Mouse (Mus musculus): Measurements from ENCODE around the gene Cpeb4. TPM values are rescaled to one million over a fixed set of nuclear protein-coding genes. Genes with fewer than 3 reads are reported as not detected.

Cpeb4 gene
- polyA plus RNA-seq, 1 experiment from 2014 or later, result 10.2 TPM

DNA sequence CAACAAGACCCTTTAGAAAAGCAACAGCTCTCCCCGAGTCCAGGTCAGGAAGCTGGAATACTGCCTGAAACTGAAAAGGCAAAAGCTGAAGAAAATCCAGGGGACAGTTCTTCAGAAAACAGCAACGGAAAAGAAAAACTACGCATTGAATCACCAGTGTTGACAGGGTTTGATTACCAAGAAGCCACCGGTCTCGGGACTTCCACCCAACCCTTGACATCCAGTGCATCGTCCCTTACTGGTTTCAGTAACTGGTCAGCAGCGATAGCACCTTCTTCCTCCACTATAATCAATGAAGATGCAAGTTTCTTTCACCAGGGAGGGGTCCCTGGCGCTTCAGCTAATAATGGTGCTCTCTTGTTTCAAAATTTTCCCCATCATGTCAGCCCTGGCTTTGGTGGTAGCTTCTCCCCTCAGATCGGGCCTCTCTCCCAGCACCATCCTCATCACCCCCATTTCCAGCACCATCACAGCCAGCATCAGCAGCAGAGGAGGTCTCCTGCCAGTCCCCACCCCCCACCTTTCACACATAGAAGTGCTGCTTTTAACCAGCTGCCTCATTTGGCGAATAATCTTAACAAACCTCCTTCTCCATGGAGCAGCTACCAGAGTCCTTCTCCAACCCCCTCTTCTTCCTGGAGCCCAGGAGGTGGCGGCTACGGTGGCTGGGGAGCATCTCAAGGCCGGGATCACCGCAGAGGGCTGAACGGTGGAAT, 693 bp downstream of the Cpeb4 start:
- Histone ChIP-seq H3K4me1 (replicated peaks; ENCODE audit: control insufficient read depth, insufficient read depth, low read length) (0 out of 2 replicates have a peak, but pooled peaks cover 3% of the 10 kb centered on the region), H3K9me3 (ENCODE audit: control insufficient read depth, low read length) (no peaks in the 10 kb centered on the region), H3K27ac (ENCODE audit: low read depth, low read length) (no peak overlapping the region), H3K4me3 (ENCODE audit: low read depth, low read length) (peak overlapping the region; percentile 19), H3K36me3 (ENCODE audit: control insufficient read depth, insufficient read depth, low read length) (no peaks in the 10 kb centered on the region), H3K9ac (ENCODE audit: low read length) (peak overlapping the region; percentile 35), H3K27me3 (ENCODE audit: control insufficient read depth, insufficient read depth, low read length) (no peaks in the 10 kb centered on the region), H3K4me2 (ENCODE audit: low read depth, low read length, severe bottlenecking) (peak overlapping the region; percentile 43)
- no peak for DNase-seq (ENCODE audit: low spot score)
- ATAC-seq (replicated peaks; ENCODE audit: low FRiP score), result no peak
- 71% methylated on average over 15 of the region's 15 CpGs for WGBS

DNA sequence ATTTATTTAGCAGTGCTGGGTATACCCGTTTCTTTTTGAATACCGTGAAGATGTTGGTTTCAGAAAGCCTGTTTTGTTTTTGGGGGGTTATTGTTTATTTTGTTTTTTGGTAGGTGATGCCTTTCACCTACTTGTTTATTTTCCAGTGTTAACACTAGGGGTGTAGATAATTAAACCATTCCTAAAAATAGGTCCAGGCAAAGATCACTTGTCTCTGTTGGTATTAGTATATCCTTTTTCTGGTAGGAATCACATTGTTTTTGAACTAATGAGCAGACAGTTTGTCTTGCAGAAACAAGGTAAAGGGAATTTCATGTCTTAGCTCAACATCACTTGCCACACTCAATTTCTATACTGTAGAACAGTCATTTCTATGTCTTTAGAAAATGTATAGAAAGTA, 2.1 kb downstream of the Cpeb4 start:
- Histone ChIP-seq H3K27ac (ENCODE audit: low read depth, low read length) (no peak overlapping the region), H3K4me3 (ENCODE audit: low read depth, low read length) (peak overlapping the region; percentile 14; the same call in 1 of the 2 replicates), H3K36me3 (ENCODE audit: control insufficient read depth, insufficient read depth, low read length) (no peaks in the 10 kb centered on the region), H3K9ac (ENCODE audit: low read length) (no peak overlapping the region), H3K27me3 (ENCODE audit: control insufficient read depth, insufficient read depth, low read length) (no peaks in the 10 kb centered on the region), H3K9me3 (ENCODE audit: control insufficient read depth, low read length) (no peaks in the 10 kb centered on the region), H3K4me2 (ENCODE audit: low read depth, low read length, severe bottlenecking) (peak overlapping the region; percentile 27; the same call in 1 of the 2 replicates), H3K4me1 (replicated peaks; ENCODE audit: control insufficient read depth, insufficient read depth, low read length) (0 out of 2 replicates have a peak, but pooled peaks cover 3% of the 10 kb centered on the region)
- DNase-seq (ENCODE audit: low spot score) (no peak), ATAC-seq (replicated peaks; ENCODE audit: low FRiP score) (no peak)
- 75% methylated on average over 2 of the region's 2 CpGs for WGBS

GRCm38 (mm10) chr11:31883671-31884070, 11.7 kb downstream of the Cpeb4 start:
- no peaks in the 10 kb centered on the region for H3K36me3 ChIP-seq (ENCODE audit: control insufficient read depth, insufficient read depth, low read length)
- no peak overlapping the region for H3K4me2 ChIP-seq (ENCODE audit: low read depth, low read length, severe bottlenecking)
- ATAC-seq (replicated peaks; ENCODE audit: low FRiP score) (no peak), DNase-seq (ENCODE audit: low spot score) (no peak)
- H3K4me3 ChIP-seq (ENCODE audit: low read depth, low read length), result no peak overlapping the region
- H3K4me1 ChIP-seq (replicated peaks; ENCODE audit: control insufficient read depth, insufficient read depth, low read length), result no peaks in the 10 kb centered on the region
- 90% methylated on average over 1 of the region's 1 CpGs for WGBS
- no peaks in the 10 kb centered on the region for H3K27me3 ChIP-seq (ENCODE audit: control insufficient read depth, insufficient read depth, low read length)
- H3K9ac ChIP-seq (ENCODE audit: low read length), result no peak overlapping the region
- no peaks in the 10 kb centered on the region for H3K9me3 ChIP-seq (ENCODE audit: control insufficient read depth, low read length)
- no peak overlapping the region for H3K27ac ChIP-seq (ENCODE audit: low read depth, low read length)

DNA sequence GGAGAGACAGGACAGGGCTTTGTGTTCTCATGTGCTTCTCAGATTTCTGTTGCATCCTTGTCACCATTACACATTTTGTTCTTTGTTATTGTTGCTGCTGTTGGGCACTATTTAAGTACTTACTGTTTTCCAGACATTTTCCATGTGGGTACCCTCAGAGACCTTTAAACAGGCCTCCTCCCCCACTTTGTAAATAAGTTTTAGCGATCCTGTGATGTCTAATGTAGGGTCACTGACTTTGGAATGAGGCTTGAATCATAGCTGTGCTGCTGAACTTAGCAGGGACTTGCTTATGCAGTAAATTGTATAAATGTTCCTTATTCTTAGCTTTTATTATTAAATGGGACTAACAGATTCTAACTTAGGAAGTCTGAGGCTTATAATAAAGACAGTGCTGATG, 13.8 kb downstream of the Cpeb4 start:
- no peak for ATAC-seq (replicated peaks; ENCODE audit: low FRiP score)
- H3K4me1 ChIP-seq (replicated peaks; ENCODE audit: control insufficient read depth, insufficient read depth, low read length), result no peaks in the 10 kb centered on the region
- no peak overlapping the region for H3K27ac ChIP-seq (ENCODE audit: low read depth, low read length)
- H3K4me2 ChIP-seq (ENCODE audit: low read depth, low read length, severe bottlenecking), result no peak overlapping the region
- DNase-seq (ENCODE audit: low spot score), result no peak
- H3K4me3 ChIP-seq (ENCODE audit: low read depth, low read length), result no peak overlapping the region
- no peaks in the 10 kb centered on the region for H3K27me3 ChIP-seq (ENCODE audit: control insufficient read depth, insufficient read depth, low read length)
- no peaks in the 10 kb centered on the region for H3K36me3 ChIP-seq (ENCODE audit: control insufficient read depth, insufficient read depth, low read length)
- 79% methylated on average over 1 of the region's 1 CpGs for WGBS
- H3K9ac ChIP-seq (ENCODE audit: low read length), result no peak overlapping the region
- H3K9me3 ChIP-seq (ENCODE audit: control insufficient read depth, low read length), result no peaks in the 10 kb centered on the region

DNA sequence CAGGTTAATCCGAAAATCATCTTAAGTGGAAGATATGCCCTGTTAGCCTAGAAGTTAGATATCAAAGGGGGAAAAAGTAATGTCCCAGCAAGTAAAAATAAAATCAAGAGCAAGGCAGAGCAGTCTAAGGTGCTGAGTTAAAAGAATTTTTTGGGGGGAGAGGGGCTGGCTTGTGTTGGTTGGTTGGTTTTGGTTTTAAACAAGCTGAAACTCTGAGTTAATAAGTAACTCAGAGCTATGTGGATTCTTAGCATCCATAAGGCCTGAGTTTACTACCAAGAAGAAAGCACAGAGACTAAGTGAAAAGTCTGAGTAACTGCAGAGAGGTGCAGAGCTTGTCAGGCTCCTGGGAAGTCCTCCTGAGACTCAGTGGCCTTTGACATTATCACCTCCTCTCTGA, 16.2 kb downstream of the Cpeb4 start:
- DNase-seq (ENCODE audit: low spot score) (no peak), ATAC-seq (replicated peaks; ENCODE audit: low FRiP score) (no peak)
- Histone ChIP-seq H3K36me3 (ENCODE audit: control insufficient read depth, insufficient read depth, low read length) (no peaks in the 10 kb centered on the region), H3K4me2 (ENCODE audit: low read depth, low read length, severe bottlenecking) (no peak overlapping the region), H3K27ac (ENCODE audit: low read depth, low read length) (no peak overlapping the region), H3K9me3 (ENCODE audit: control insufficient read depth, low read length) (no peaks in the 10 kb centered on the region), H3K4me3 (ENCODE audit: low read depth, low read length) (no peak overlapping the region), H3K27me3 (ENCODE audit: control insufficient read depth, insufficient read depth, low read length) (no peaks in the 10 kb centered on the region), H3K4me1 (replicated peaks; ENCODE audit: control insufficient read depth, insufficient read depth, low read length) (no peaks in the 10 kb centered on the region), H3K9ac (ENCODE audit: low read length) (no peak overlapping the region)
- 94% methylated on average over 1 of the region's 1 CpGs for WGBS

GRCm38 (mm10) chr11:31892152-31892551, 20.1 kb downstream of the Cpeb4 start:
- no peak for ATAC-seq (replicated peaks; ENCODE audit: low FRiP score)
- no peaks in the 10 kb centered on the region for H3K4me1 ChIP-seq (replicated peaks; ENCODE audit: control insufficient read depth, insufficient read depth, low read length)
- H3K36me3 ChIP-seq (ENCODE audit: control insufficient read depth, insufficient read depth, low read length), result no peaks in the 10 kb centered on the region
- H3K27me3 ChIP-seq (ENCODE audit: control insufficient read depth, insufficient read depth, low read length), result no peaks in the 10 kb centered on the region
- no peaks in the 10 kb centered on the region for H3K9me3 ChIP-seq (ENCODE audit: control insufficient read depth, low read length)
- no peak overlapping the region for H3K4me3 ChIP-seq (ENCODE audit: low read depth, low read length)
- WGBS, result 77% methylated on average over 3 of the region's 3 CpGs
- no peak overlapping the region for H3K27ac ChIP-seq (ENCODE audit: low read depth, low read length)
- DNase-seq (ENCODE audit: low spot score), result no peak
- no peak overlapping the region for H3K9ac ChIP-seq (ENCODE audit: low read length)
- H3K4me2 ChIP-seq (ENCODE audit: low read depth, low read length, severe bottlenecking), result no peak overlapping the region

DNA sequence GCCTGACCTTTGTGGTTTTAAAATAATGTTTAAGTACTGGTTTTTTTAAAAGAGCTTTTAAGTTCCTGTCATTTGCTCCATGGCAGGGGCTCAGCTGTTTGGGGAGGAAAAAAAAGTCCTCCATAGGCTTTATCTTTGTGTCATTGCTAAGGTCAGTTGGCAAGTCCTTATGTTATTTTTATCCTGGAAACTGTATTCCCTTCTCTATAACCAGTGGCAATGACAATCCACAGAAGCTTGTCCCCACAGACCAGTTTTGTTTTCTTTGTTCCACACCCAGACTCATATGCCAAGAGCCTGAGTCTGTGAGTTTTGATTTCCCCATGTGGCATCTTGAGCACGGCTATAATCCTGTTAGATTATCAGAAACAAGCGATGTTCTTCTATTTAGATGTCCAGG, 21.6 kb downstream of the Cpeb4 start:
- DNase-seq (ENCODE audit: low spot score), result no peak
- Histone ChIP-seq H3K9me3 (ENCODE audit: control insufficient read depth, low read length) (no peaks in the 10 kb centered on the region), H3K4me3 (ENCODE audit: low read depth, low read length) (no peak overlapping the region), H3K27ac (ENCODE audit: low read depth, low read length) (no peak overlapping the region), H3K4me2 (ENCODE audit: low read depth, low read length, severe bottlenecking) (no peak overlapping the region), H3K27me3 (ENCODE audit: control insufficient read depth, insufficient read depth, low read length) (no peaks in the 10 kb centered on the region), H3K9ac (ENCODE audit: low read length) (no peak overlapping the region), H3K36me3 (ENCODE audit: control insufficient read depth, insufficient read depth, low read length) (no peaks in the 10 kb centered on the region), H3K4me1 (replicated peaks; ENCODE audit: control insufficient read depth, insufficient read depth, low read length) (no peaks in the 10 kb centered on the region)
- no peak for ATAC-seq (replicated peaks; ENCODE audit: low FRiP score)
- 89% methylated on average over 2 of the region's 2 CpGs for WGBS

GRCm38 (mm10) chr11:31896065-31896792, 24.2 kb downstream of the Cpeb4 start:
- Histone ChIP-seq H3K9ac (ENCODE audit: low read length) (no peak overlapping the region), H3K27ac (ENCODE audit: low read depth, low read length) (no peak overlapping the region), H3K27me3 (ENCODE audit: control insufficient read depth, insufficient read depth, low read length) (no peaks in the 10 kb centered on the region), H3K4me1 (replicated peaks; ENCODE audit: control insufficient read depth, insufficient read depth, low read length) (no peaks in the 10 kb centered on the region), H3K4me3 (ENCODE audit: low read depth, low read length) (no peak overlapping the region), H3K4me2 (ENCODE audit: low read depth, low read length, severe bottlenecking) (no peak overlapping the region), H3K9me3 (ENCODE audit: control insufficient read depth, low read length) (no peaks in the 10 kb centered on the region), H3K36me3 (ENCODE audit: control insufficient read depth, insufficient read depth, low read length) (no peaks in the 10 kb centered on the region)
- ATAC-seq (replicated peaks; ENCODE audit: low FRiP score) (no peak), DNase-seq (ENCODE audit: low spot score) (no peak)
- 80% methylated on average over 4 of the region's 4 CpGs for WGBS
